Mouse (Mus musculus) granulocyte monocyte progenitor cell, adult 5-6 weeks (primary cell): ENCODE measurements around the gene Lyrm9. TPM values are rescaled to one million over a fixed set of nuclear protein-coding genes. Genes with fewer than 3 reads are reported as not detected.

Experiments
- ATAC-seq: replicated peaks from 2 replicates; pipeline ENCODE4 v1.8.0; 2016; ENCODE audit warnings: mild to moderate bottlenecking, moderate TSS enrichment, inconsistent platforms; ENCODE audit not compliant: poor library complexity, severe bottlenecking
- total RNA-seq, 2 experiments: library from RNA; stranded (forward) in 1 of 2; stranded (reverse) in 1 of 2; fragments of 200-712, 200-1000 nt in 1 of 2; fragments of >200 nt in 1 of 2; fragmentation: Nextera tagmentation in 1 of 2; gene quantifications; 2 replicates each; pipeline ENCODE4 v1.2.3; 2014 to 2017

The Lyrm9 gene
- total RNA-seq, 2 experiments from 2014 or later, result 14.3 to 45.2 TPM

DNA sequence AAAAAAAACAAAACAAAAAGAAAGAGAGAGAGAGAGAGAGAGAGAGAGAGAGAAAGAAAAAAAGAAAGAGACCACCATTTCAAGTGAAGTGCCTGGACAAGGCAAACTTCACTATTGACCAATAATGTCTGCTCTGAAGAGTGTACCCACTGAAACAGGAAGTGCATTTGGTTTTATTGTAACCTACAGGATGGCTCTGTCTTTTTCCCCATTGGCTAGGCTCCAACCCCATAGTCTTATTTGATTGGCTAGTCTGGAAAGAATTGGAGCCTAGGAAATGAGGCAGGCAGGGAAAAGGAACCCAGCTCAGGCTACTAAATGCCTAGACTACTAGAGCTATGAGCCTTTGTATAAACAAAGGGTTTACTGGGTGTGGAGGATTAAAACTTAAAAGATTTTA, 17.0 kb upstream of the Lyrm9 start:
- ATAC-seq, result peak; percentile 71

DNA sequence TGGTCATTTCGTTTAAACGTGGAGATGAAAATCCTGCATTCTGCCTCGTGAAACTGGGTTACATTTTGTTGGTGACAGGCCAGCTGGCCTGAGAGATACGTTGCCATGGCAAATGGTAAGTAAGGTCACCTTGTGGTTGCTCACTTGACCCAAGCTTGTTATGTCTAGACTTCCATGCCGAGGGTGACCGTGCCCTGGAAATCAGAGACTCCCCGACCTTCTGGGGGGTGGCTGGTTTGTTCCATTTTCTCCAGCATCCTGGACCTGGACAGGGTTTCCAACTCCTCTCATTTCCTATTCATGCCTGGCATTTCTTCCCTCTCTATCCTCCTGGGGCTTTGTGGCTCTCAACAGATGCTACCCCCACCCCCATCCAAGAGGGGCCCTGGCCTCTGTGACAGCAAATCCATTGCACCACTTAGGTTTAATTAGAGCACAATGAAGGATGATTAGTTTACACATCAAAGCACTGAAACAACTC, 11.9 kb upstream of the Lyrm9 start:
- ATAC-seq, result no peak

DNA sequence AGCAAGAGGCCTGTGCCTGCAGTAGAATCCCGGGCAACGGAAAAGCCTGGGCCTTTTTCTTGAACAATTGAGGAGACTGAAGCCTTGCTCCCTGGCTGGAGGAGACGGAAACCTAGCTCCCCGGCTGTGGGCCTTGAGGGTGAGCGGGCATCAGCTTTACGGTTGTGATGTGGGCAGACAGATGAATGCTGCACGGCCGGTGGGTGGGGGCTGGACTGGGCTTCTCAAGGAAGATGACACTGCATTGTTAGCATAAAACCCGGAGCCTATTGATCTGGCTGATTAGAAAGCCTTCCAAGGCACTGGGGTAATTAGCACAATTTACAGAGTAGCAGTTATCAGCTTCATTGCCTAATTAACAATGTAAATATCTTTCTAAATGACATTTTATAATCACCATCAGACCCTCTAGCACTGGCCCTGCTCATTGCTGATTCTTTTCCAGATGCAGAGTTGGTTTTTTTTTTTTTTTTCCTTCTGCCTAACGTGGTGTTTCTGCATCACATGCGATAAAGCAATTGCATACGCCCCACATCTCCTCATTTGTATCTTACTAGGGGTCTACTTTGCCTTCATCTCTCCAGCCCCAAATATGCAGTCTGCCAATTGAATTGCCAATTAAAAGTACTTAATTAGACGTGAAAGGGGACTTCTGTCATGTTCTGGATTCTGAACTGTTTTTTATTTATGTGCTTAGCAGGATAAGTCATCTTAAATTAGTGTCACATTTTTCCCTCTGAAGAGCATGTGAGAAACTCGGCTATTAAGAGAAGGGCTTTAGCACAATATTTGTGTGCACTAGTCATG, 10.2 kb upstream of the Lyrm9 start:
- no peak for ATAC-seq

DNA sequence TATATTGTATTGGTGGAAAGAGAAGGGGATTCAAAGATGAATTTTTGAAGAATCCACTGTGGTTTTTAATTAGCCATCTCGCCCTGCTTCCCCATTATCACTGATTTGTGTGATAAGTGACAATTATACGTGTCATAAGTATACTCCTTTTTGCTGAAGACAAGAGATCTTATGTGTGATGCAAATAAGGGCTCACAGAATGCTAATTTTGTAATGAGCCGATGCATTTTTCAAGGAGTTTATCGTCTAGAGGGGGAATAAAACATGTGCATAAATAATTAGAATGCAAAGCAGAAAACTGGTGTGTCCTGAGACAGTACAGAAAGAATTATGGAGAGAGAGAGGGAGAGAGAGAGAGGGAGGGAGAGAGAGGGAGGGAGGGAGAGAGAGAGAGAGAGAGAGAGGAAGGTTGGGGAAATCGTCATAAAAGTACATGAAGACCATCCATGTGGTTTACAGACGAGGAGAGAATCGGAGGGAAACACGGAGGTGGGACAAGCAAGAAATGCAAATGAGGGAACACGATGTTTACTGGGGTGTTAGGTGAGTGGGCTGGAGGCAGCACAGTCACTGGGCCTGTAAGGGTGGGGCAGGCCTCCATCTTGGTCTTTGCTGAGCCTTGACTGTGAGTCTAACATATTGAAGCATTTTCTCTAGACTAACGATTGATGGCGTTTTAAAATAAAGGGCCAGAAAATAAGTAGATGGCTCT, 8.9 kb upstream of the Lyrm9 start:
- no peak for ATAC-seq

DNA sequence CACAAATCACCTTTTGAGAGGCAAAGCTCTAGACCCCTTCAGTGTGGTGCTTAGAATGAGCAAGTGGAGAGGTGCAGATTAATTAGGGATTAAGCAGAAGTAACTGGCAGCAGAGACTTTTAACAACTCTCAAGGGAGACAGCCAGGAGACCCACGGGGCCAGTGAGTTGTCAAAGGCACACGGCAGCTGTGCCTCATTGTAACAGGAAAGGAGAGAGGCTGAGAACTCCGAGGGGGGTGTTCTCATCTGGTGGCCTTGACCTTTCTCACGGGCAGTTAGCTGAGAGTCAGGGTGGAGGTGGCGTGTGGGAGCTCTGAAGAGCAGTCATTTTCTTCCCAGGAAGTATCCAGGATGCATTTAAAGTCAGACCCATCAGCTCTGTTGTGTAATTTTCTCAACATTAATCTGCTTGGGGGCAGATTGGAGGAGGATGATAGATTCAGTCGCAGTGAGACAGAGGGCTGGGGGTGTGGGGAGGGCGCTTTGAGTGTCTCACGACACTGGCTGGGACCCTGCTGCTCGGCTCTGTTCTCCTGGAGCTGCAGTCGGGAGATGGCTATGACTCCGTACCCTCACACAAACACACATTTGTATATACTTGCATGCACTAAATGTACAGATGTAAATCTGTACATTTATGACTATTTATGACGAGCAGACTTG, 5.9 kb upstream of the Lyrm9 start:
- no peak for ATAC-seq

DNA sequence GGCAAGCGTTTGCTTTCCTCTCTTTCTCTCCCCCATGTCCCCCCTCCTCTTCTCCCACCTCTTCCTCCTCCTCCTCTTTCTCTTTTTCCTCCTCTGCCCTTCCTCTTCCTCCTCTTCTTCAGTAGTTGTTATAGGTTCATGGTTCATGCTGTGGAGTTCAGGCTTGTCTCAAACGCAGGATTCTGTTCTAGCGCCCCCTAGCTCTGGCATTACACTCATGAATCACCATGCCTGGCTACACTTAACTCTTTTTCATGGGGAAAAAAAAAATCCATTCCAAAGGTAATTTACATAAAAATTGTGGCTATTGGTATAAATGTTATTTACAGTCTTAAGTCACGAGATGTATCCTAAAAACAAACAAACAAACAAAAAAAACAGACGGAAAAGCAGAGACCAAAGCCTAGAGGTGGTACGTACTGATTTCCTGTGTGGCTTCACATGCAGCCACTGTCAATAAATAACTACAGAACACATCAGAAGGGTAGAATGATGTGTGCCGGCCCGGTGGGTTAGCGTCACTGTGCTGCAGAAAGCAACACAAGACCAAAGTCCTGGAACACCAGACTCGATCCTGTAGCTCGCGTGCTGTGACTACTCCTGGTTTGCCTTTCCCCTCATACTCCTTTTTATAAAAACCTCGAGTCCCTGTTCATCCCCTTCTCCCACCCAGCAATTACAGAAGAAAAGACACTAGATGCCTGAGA, 3.4 kb upstream of the Lyrm9 start:
- peak; percentile 40; the same call in 1 of the 2 replicates for ATAC-seq

DNA sequence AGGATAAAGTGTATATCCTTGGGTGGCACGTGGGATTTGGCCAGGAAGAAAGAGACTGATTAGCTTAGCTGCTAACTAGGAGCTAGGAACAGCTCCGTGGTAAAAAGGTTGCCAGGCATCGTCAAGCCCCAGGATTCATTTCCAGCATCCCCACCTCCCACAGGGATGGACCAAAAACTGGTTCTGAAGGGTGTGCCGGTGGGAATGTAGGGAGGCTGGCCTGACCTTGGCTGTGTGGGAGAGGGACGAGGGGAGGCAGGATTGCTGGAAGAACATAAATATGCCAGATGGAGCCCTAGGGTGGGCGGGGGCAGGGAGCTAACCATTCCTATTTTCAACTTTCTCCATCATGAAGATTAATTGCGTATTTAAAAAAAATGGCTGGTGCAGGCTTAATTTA, 1.2 kb downstream of the Lyrm9 start:
- ATAC-seq, result no peak

DNA sequence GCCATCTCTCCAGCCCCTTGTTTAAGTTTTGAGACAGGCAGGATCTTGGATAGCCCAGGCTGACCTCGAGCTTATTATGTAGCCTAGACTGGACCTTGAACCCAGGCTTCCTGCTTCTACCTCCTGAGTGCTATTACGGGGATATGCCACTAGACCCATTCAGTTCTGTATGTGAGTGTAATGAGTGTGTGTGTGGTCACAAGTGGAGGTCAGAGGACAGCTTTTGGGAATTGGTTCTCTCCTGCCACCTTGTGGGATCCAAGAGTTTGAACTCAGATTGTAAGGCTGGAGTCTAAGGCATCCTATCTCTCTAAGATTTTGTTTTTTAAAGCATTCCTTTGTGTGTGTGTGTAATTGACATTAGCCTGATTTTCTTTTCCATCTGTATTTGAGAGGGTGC, 2.0 kb downstream of the Lyrm9 start:
- ATAC-seq, result peak; percentile 34

DNA sequence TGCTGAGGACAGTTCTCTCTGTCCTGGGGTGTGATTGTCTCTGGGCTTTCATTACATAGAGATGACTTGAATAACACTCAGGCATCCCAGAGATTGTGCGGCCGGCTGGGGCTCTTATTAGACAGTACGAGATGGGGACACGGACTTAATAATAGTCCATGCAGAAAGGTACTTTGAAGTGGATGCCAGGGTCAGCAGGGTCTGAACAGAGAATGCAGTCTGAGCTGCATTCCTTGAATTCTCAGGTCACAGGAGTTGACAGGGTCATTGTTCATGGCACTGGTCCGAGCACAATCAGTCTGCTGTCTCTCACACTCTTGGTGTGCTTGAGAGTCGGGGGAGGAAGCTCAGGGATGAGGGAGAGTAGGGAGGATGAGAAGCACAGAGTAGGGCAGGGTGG, 3.0 kb downstream of the Lyrm9 start:
- ATAC-seq, result no peak

DNA sequence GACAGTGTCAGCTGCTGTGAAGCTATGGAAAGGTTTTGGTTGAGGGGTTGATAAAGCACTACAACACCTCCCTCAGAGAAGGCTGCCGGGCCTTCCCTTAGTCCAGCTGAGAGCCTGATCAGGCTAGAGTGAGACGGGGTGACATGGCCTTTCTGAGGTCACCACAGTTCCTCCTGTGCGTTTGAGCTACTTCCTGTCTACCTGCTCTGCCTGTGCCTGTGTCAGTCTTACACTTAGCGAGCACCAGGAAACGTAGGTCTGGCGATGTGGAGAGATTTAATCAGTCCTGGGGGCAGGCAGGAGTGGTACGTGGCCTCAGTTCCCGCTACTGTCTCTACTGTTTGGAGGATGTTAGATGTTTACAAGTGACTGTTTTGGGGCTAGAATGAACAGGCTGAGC, 3.8 kb downstream of the Lyrm9 start:
- no peak for ATAC-seq

DNA sequence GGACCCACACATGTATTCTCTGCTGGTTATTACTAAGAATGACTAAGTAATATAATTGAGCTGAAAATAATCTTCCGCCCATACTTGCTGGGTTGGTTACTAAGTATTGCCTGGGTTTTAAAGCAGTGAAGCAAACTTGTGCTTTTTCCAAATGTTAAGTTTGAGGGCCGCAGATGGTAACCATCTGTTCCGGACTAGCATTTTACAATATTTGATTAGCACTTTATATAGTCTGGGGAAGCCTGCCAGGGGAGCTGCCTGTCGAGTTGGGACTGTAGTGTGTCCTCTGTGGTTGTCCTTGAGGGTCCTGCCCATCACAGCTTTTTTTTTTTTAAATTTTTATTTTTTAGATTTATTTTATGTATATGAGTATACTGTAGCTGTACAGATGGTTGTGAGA, 5.3 kb downstream of the Lyrm9 start:
- no peak for ATAC-seq

DNA sequence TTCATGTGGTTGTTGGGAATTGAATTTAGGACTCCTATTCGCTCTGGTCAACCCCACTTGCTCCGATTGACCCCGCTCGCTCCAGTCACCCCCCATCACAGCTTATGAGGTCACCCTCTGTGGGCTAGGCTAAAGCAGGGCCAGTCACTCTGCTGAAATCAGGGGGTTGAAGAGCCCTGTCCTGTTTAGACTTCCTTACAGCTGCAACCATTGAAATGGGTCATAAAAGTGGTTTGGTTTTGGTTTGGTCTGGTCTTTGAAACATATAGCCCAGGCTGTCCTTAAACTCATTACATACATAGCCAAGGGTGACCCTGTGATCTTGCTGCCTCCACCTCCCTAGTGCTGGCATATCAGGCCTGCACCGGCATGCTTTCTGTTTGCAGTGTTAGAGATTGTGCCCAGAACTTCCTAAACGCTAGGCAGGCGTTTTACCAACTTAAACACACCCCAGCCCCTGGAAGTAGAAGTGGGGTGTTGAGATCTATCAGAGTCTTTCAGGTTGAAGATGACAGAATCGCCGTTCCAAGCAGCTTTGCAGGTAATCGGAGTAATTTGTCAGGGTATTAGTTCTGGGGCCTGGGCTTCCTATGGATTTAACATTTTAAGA, 5.8 kb downstream of the Lyrm9 start:
- no peak for ATAC-seq

DNA sequence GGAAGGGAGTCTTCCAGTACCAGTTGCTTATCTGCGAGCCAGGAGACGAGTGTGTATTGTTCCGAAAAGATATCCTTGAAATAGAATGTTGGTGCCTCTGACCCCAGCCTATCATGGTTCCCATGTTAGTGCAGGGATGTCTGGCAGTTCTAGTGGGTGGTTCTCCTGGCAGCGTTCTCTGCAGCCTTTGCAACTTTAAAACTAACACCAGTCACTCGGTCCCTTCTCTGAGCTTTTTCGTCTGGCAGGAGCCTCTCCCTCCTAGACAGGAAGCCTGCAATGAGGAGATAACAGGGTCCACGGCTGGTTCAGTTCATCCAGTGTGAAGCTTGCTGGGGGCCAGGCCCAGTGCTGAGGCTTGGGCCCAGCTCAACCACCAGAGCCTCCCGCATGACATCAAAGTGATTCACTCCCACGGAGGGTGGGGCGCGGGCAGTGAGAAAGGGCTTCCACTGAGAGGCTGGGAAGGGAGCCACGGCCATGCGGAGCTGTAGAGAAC, 6.5 kb downstream of the Lyrm9 start:
- ATAC-seq, result peak; percentile 64

DNA sequence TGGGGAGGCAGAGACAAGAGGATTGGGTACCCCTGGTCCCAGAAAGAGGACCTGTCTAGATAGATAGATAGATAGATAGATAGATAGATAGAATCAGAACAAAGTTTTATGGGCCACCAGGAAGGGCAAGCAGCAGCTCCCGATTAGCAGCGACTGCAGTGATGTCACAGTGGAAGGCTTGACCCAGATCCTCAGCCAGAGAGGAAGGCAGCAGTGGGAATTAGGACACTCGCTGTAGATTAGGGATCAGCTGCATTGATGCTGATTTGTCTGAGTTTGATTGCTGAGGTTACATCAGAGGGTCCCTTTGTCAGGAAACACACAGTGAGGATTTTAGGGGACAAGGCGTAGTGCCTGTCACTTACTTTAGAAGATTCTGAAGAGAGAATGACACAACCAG, 10.1 kb downstream of the Lyrm9 start:
- ATAC-seq, result no peak

DNA sequence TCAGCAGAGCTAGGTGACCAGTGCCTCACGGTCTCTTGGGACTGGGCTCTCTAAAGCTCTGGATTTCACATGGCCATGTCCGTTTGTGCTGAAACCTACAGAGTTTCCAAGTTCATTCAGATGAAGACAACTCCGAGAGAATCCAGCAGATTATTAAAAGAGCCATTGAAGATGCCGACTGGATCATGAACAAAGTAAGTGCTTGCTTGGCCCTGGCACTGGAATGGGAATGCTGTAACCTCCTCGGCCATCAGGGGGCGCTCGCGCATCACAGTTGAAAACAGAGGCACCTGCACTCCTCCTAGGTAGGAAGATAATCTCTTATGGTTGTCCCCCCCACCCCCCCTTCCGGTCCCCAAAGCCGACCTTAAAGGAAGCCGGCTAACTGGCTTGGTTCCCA, 11.6 kb downstream of the Lyrm9 start:
- ATAC-seq, result no peak

DNA sequence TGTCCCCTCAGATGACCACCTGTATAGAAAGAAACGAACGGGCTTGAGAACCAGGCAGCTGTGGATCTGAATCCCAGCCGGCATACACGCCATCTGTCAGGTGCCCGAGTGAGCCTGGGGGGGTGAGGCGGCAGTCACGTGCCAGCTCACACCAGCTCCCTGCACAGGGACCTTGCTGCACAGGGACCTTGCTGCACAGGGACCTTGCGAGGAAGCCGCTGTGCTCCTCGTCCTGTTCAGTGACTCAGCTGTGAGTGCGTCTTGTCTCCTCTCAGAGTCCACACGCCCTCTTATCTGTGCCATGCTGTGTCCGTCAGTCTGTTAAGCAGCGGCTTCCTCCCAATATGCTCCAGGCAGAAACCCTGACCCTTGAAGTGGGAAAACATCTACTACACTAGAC, 13.1 kb downstream of the Lyrm9 start:
- no peak for ATAC-seq

DNA sequence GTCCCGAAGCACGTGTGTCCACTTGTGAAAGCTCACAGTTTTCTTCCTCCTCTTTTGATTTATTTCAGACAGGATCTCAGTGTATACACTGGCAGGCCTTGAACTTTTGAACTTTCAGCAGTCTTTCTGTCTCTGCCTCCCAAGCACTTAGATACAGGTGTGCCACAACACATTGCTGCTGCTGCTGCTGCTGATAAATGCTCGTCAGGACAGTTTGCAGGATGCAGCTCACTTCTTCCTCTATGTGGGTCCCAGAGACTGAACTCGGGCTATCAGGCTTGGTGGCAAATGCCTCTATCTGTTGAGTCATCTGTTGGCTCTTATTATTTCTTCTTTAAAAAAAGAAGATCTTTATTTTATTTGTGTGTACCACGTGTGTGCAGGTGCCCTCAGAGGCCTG, 13.8 kb downstream of the Lyrm9 start:
- no peak for ATAC-seq

DNA sequence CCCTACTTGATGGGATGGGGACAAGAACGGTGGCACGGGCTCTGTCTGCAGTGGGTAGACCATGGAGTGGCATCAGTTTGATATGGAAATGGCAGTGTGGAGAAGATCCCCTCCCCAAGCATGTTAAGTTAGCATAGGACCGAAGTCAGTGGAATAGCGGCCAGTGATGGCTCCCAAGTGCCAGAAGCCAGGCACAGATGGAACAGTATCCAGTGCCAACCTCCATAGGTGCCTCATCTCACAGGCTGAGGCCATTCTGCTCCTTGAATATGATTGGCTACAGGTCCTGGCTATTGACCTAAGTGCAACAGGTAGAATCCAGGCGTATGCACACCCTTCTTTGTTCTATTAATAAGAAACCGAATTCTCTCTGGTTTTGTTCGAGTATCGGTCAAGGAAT, 15.6 kb downstream of the Lyrm9 start:
- no peak for ATAC-seq

DNA sequence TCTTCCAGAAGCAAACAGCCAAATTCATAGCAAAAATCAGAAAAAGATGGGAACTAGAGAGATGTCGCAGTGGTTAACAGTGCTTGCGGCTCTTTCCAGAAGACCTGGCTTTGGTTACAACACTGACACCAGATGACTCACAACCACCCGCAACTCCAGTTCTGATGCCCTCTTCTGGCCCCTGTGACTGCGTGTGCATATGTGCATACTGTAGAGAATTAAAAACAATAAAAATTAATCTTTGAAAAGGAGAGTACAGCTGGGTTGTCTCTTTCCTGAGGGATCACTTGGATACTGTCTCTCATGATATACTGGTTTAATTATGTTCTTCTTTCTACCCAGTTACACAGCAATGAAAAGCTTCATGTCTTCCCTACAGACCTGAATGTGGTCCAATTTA, 20.2 kb downstream of the Lyrm9 start:
- ATAC-seq, result no peak
